Mouse (Mus musculus): ENCODE measurements around the gene Pwp1. TPM values are rescaled to one million over a fixed set of nuclear protein-coding genes. Genes with fewer than 3 reads are reported as not detected.

Pwp1 gene
- polyA plus RNA-seq, 1 experiment from 2014 or later, result 109 TPM

- peak; percentile 9 for DNase-seq
These were observed 43.1 kb downstream of the Pwp1 start for GRCm38 (mm10) chr10:85872479-85872773.

GRCm38 (mm10) chr10:85873861-85874544, 44.7 kb downstream of the Pwp1 start:
- no peak overlapping the region for H3K9ac ChIP-seq
- H3K36me3 ChIP-seq (ENCODE audit: insufficient read depth), result peaks cover 48% of the 10 kb centered on the region
- H3K4me1 ChIP-seq (ENCODE audit: insufficient read depth), result peaks cover 7% of the 10 kb centered on the region; the same call in 1 of the 2 replicates
- TF ChIP-seq CTCF (IDR thresholded peaks at IDR 0.05; ENCODE audit: low read depth), result no peak
- peak; percentile 7 for DNase-seq
- H3K27ac ChIP-seq (ENCODE audit: low read depth), result no peak overlapping the region
- no peak overlapping the region; the same call in 1 of the 2 replicates for H3K4me2 ChIP-seq
- no peaks in the 10 kb centered on the region for H3K27me3 ChIP-seq (ENCODE audit: insufficient read depth, low read length)
- H3K4me3 ChIP-seq (ENCODE audit: low read depth, low read length), result no peak overlapping the region
- no peaks in the 10 kb centered on the region for H3K9me3 ChIP-seq (ENCODE audit: low read depth, low read length)
- ATAC-seq (ENCODE audit: insufficient read depth), result no peak
- 73% methylated on average over 13 of the region's 13 CpGs for WGBS

More at GRCm38 (mm10) chr10:85872479-85872773, 43.1 kb downstream of the Pwp1 start:
- Histone ChIP-seq H3K9me3 (ENCODE audit: low read depth, low read length) (no peaks in the 10 kb centered on the region), H3K36me3 (ENCODE audit: insufficient read depth) (peaks cover 32% of the 10 kb centered on the region), H3K27me3 (ENCODE audit: insufficient read depth, low read length) (no peaks in the 10 kb centered on the region), H3K4me3 (ENCODE audit: low read depth, low read length) (peak overlapping the region; percentile 80), H3K4me1 (ENCODE audit: insufficient read depth) (peaks cover 7% of the 10 kb centered on the region; the same call in 1 of the 2 replicates), H3K4me2 (peak overlapping the region; percentile 85), H3K9ac (peak overlapping the region; percentile 87), H3K27ac (ENCODE audit: low read depth) (no peak overlapping the region)
- peak; percentile 26; the same call in 1 of the 2 replicates for ATAC-seq (ENCODE audit: insufficient read depth)
- no peak for TF ChIP-seq CTCF (IDR thresholded peaks at IDR 0.05; ENCODE audit: low read depth)
- WGBS, result 1% methylated on average over 5 of the region's 5 CpGs

- WGBS, result 75% methylated on average over 5 of the region's 5 CpGs
- peaks cover 65% of the 10 kb centered on the region for H3K36me3 ChIP-seq (ENCODE audit: insufficient read depth)
- no peak overlapping the region for H3K4me3 ChIP-seq (ENCODE audit: low read depth, low read length)
- H3K4me1 ChIP-seq (ENCODE audit: insufficient read depth), result peaks cover 7% of the 10 kb centered on the region; the same call in 1 of the 2 replicates
- no peak for DNase-seq
- no peaks in the 10 kb centered on the region for H3K27me3 ChIP-seq (ENCODE audit: insufficient read depth, low read length)
- no peaks in the 10 kb centered on the region for H3K9me3 ChIP-seq (ENCODE audit: low read depth, low read length)
- H3K9ac ChIP-seq, result no peak overlapping the region
- ATAC-seq (ENCODE audit: insufficient read depth), result no peak
- H3K27ac ChIP-seq (ENCODE audit: low read depth), result no peak overlapping the region
- TF ChIP-seq CTCF (IDR thresholded peaks at IDR 0.05; ENCODE audit: low read depth), result no peak
- H3K4me2 ChIP-seq, result no peak overlapping the region
These were observed 46.5 kb downstream of the Pwp1 start for GRCm38 (mm10) chr10:85875812-85876211.

- H3K27ac ChIP-seq (ENCODE audit: low read depth), result no peak overlapping the region
- H3K36me3 ChIP-seq (ENCODE audit: insufficient read depth), result peaks cover 96% of the 10 kb centered on the region
- TF ChIP-seq CTCF (IDR thresholded peaks at IDR 0.05; ENCODE audit: low read depth), result no peak
- H3K4me1 ChIP-seq (ENCODE audit: insufficient read depth), result no peaks in the 10 kb centered on the region
- ATAC-seq (ENCODE audit: insufficient read depth), result peak; percentile 62; the same call in 1 of the 2 replicates
- no peak overlapping the region for H3K4me2 ChIP-seq
- no peaks in the 10 kb centered on the region for H3K27me3 ChIP-seq (ENCODE audit: insufficient read depth, low read length)
- no peak overlapping the region for H3K9ac ChIP-seq
- H3K9me3 ChIP-seq (ENCODE audit: low read depth, low read length), result no peaks in the 10 kb centered on the region
- DNase-seq, result peak; percentile 24
- no peak overlapping the region for H3K4me3 ChIP-seq (ENCODE audit: low read depth, low read length)
- 62% methylated on average over 8 of the region's 8 CpGs for WGBS
These were observed 50.7 kb downstream of the Pwp1 start for GRCm38 (mm10) chr10:85879886-85880486.

- WGBS, result under 1% methylated on average over 83 of the region's 90 CpGs
- peak; percentile 48 for TF ChIP-seq CTCF (IDR thresholded peaks at IDR 0.05; ENCODE audit: low read depth)
- peak; percentile 99 for DNase-seq
- Histone ChIP-seq H3K36me3 (ENCODE audit: insufficient read depth) (peaks cover 27% of the 10 kb centered on the region), H3K4me1 (ENCODE audit: insufficient read depth) (0 out of 2 replicates have a peak, but pooled peaks cover 4% of the 10 kb centered on the region), H3K4me2 (peak within 1 kb of the TSS; percentile 81), H3K27ac (ENCODE audit: low read depth) (peak within 1 kb of the TSS; percentile 83), H3K9me3 (ENCODE audit: low read depth, low read length) (no peaks in the 10 kb centered on the region), H3K27me3 (ENCODE audit: insufficient read depth, low read length) (no peaks in the 10 kb centered on the region), H3K9ac (peak within 1 kb of the TSS; percentile 82), H3K4me3 (ENCODE audit: low read depth, low read length) (peak within 1 kb of the TSS; percentile 93)
- peak; percentile 100 for ATAC-seq (ENCODE audit: insufficient read depth)
These were observed 87.4 kb downstream of the Pwp1 start, which contains the start of gene Prdm4 for GRCm38 (mm10) chr10:85916498-85917309. TSS of gene Prdm4 (minus strand) at chr10:85917142.

GRCm38 (mm10) chr10:85927676-85928445, 98.6 kb downstream of the Pwp1 start, which contains the start of gene Ascl4:
TSS of gene Ascl4 (plus strand) at chr10:85927681.
- peak; percentile 26 for DNase-seq
- Histone ChIP-seq H3K4me3 (ENCODE audit: low read depth, low read length) (peak within 1 kb of the TSS; percentile 47), H3K4me1 (ENCODE audit: insufficient read depth) (no peaks in the 10 kb centered on the region), H3K9ac (peak within 1 kb of the TSS; percentile 41), H3K27me3 (ENCODE audit: insufficient read depth, low read length) (peaks cover 20% of the 10 kb centered on the region), H3K9me3 (ENCODE audit: low read depth, low read length) (no peaks in the 10 kb centered on the region), H3K27ac (ENCODE audit: low read depth) (no peak within 1 kb of the TSS), H3K4me2 (peak within 1 kb of the TSS; percentile 96), H3K36me3 (ENCODE audit: insufficient read depth) (no peaks in the 10 kb centered on the region)
- WGBS, result 2% methylated on average over 23 of the region's 23 CpGs
- no peak for ATAC-seq (ENCODE audit: insufficient read depth)
- no peak for TF ChIP-seq CTCF (IDR thresholded peaks at IDR 0.05; ENCODE audit: low read depth)
